Mouse (Mus musculus) urinary bladder, postnatal 14 days (tissue): ENCODE results near the gene Cltc.
A peak's percentile ranks its signal among the peaks of the same experiment; 100 is the strongest.
"Not testable (repeated sequence)": the region's sequence is repeated elsewhere in the genome, so short reads cannot be mapped to it uniquely, and the experiment has no call there.

Source experiments
- DNase-seq: peaks from one replicate; pipeline ENCODE4 v3.0.0; 2021; ENCODE audit warnings: low spot score

Gene Cltc

DNA sequence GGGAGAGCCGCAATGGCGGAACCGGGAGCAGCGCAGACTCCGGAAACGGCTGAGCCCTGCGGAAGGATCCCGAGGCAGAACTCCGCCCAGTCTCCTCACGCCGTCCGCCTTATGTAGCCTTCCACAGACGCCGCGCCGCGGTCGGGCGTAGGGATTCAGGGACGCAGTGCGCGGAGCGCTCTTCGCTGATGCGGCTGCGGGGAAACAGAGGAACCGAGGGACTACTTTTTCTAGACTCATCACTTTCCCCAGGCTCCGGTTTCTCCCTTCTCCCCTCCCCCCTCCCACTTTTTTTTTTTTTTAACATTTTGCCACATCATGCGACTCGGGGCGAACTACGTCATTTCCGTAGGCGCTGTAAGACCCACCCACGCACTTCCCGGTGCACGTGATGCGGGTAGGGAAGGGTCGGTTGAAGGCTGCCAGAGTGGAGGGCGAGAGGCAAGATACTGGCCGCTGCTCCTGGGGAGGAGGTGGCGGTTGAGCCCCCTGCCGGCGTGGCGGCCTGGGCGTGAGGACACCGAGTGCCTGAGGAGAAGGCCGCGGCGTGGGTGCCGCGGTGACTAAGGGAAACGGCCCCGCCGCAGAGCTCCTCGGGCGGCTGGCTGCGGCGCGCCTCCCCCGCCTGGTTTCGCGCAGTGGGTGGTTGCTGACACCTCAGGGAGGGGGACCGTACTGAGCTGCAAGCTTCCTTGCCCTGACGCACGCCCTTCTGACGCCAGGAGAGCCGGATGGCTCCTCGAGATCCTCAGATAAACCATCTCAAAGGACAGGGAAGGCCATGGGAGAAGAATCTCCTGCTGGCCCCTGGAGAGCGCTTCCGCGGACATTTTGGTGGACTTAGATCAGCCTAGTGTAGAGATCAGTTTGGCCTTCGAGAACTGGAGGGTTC lies at the start of gene Cltc:
Cltc (minus strand) TSS at position 86 of the 892 bp plus-strand sequence.
- peak; percentile 96 for DNase-seq

DNA sequence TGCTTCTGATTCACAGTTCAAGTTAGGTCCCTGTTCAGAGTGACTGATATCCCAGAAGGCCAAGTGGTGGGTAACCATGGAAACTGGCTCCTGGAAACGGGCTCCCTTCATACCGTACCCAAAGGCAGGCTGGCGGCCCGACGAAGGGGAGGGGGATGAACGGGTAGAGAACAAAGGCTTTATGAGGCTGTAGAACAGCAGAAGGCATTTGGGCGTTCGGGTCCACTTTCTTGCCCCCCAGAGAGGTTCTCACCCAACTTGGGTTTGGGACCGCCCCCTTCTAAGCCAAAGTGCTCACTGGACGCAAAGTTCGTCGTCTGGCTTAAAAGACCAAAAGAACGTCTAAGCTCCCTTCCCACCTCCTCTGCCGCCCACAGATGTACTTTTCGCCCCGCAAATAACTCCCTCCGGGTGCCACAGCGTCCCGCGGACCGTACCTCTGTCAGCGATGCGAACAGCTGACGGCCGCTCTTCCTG lies 49.7 kb upstream of the Cltc start:
- peak; percentile 34 for DNase-seq

DNA sequence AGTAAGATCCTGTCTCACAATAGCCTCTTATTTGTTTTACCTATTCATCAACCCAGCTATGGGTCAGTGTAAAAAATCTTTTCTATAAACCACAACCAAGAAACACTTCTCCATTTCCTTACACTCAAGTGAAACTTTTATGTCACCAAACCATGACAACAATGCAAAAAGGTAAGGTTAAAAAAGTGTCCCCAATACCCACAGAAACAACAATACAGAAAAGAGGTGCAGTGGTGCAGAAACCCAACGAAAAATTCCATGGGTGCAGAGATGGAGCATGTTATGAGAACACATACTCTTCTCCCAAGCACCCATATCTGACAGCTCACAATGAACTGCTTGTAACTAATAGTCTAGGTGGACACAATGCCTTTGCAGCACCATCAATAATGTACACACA lies 36.8 kb upstream of the Cltc start:
- DNase-seq: no peak

DNA sequence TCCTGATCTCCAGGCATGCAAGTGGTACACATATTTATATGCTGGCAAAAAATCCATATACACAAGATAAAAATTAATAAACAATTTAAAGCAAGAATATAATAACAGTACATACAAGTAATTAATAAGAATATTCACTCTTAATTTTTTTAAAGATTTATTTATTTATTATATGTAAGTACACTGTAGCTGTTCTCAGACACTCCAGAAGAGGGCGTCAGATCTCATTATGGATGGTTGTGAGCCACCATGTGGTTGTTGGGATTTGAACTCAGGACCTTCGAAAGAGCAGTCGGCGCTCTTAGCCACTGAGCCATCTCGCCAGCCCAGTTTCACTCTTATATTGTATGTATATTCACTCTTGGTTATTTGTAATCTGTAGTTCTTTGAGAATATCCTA lies 30.1 kb upstream of the Cltc start:
- DNase-seq: not testable (repeated sequence)

DNA sequence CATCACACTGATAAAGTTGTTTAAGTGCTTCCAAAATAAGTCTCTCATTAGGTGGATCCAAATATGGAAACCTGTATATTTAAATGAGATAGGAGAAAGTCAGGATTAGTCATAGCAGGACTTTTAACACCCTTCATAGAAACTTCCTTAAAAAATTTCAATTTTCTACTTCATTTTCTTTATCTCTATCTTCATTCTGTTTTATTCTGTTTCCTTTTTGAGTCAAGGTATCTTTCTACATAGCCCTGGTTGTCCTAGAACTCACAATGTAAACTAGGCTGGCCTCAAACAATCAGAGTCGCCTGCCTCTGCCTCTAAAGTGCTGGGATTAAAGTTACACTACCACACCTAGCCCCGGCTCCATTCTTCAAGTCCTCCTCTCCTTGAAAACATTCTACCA lies 28.4 kb upstream of the Cltc start:
- no peak for DNase-seq

DNA sequence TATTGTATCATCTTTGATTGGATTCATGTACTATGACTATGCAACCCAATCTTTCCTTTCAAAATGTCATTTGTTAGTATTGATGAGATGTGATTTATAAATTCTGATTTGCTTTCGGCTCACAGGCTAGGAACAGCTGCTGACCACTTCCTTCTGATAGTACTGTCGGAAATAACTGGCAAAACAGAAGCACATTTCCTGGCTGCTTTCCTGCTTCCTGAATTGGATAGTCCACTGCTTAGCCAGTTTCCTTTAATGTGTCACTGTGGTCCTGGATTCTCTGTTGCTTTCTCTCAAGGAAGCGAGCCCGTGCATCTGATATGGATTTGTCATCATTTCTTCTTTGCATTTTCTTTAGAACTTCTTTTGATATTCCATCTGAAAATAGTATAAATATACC lies 12.5 kb upstream of the Cltc start:
- no peak for DNase-seq

DNA sequence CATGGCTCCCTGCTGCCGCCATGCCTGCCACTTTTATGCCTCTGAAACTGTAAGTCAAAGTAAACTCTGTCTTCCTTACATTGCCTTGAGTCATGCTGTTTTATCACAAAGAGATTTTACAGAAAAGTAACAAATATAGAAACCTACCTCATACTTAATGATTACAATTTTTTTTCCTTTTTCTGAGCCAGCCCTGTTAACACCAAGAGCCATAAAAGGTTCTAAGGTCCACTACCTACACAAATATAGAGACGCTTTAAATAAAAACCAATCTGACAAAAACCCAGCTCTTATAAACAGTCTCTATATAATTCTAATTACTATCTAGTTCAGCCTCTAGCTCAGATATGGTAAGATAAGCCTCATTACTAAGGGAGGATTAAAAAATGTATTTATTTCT lies 7.1 kb upstream of the Cltc start:
- no peak for DNase-seq

DNA sequence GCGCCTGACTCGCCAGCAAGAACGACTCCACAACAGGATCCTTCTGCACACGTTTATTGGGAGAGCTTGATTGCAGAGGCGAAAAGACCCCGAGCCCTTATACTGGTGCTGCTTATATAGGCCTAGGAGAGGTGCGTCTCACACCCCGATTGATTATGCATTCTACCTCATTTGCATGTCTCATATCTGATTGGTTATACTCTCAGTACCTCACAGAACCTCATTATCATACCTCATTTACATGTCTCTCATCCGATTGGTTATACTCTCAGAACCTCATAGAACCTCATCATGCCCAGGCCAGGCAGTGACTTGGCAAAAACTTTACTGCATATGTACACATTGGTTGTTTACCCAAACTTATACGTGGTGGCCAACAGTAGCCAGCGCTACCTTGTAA lies 5.8 kb upstream of the Cltc start:
- DNase-seq: not testable (repeated sequence)

DNA sequence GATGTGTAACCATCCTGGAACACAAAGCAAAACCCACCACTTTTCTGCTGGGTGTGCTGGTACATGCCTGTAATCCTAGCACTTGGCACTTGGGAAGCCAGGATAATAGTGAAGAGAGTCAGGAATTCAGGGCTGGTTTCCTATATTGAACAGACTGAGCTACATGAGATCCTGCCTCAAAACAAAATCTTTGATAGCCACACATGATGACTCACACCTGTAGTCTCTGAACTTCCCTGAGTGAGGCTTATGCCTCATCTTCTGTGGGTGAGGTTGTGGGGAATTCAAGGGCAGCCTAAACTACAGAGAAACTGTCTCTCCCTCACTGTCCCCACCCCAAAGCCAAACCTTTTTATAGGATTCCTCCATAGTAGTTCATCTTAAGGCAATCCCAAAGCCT lies 3.0 kb upstream of the Cltc start:
- DNase-seq: no peak

DNA sequence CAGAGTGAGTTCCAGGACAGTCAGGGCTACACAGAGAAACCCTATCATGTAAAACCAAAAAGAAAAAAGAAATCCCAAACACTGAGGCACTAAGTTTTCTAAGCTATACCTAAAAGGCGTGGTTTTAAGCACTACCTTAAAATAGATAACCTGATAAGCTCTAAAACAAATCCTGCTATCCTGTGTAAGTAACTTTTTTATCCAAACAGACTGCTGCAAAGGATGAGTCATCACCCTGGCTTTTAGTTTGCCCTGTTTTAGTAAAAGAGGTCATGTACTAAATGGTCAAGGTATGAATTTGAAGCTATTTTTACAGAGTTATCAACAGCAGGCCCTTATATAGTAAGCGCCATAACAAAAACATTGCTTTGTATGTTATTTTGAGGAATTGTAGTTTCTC lies 2.5 kb upstream of the Cltc start:
- no peak for DNase-seq

DNA sequence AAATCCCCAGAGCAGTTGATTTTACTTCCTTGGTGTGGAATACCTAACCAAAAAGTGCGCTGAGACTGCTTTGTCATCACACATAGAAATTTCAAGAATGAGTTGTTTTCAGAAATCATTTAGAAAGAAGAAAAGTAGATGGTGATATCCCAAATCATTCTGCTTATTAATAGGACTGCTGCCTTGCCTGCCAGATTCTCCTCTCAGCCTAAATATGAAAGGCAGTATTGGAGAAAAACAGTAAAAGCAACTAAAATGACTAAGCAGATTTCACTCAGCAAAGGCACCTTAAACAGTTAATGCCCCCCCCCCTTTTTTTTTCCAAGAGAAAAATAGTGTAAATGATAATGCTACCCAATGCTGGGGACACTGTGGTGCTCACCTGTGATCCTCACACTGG lies 1.9 kb upstream of the Cltc start:
- no peak for DNase-seq

DNA sequence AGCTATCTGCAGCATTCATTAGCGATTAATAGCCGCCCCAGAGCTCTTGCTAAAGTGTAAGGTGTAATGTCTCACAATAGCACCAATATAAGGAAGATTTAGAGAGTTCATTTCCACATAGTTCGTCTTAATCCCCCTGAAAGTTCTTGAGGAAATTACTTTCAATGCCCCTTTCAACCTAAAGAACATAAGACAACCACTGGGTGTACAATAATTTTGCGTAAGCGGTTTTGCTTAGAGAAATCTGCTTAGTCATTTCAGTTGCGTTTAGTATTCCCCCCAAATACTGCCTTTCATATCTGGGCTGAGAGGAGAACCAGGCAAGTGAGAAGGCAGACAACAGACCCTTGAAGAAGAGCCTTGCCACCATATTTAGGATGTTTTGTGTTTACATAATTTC lies 1.2 kb upstream of the Cltc start:
- DNase-seq: no peak

DNA sequence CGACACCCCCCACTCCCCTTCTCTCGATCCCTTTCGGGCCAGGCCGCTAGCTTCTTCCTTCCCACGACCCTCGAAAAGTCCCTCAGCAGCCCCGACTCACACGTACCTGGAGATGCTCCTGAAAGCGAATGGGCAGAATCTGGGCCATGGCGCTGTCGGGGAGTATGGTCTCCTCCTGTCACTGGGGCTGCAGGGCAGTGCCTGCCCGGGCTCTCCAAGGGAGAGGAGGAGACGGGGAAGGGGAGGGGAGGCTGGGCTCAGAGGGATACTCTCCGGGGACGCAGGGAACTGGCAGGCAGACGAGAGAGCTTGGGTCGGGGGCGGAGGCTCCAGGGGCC lies 254 bp downstream of the Cltc start:
- DNase-seq: no peak

DNA sequence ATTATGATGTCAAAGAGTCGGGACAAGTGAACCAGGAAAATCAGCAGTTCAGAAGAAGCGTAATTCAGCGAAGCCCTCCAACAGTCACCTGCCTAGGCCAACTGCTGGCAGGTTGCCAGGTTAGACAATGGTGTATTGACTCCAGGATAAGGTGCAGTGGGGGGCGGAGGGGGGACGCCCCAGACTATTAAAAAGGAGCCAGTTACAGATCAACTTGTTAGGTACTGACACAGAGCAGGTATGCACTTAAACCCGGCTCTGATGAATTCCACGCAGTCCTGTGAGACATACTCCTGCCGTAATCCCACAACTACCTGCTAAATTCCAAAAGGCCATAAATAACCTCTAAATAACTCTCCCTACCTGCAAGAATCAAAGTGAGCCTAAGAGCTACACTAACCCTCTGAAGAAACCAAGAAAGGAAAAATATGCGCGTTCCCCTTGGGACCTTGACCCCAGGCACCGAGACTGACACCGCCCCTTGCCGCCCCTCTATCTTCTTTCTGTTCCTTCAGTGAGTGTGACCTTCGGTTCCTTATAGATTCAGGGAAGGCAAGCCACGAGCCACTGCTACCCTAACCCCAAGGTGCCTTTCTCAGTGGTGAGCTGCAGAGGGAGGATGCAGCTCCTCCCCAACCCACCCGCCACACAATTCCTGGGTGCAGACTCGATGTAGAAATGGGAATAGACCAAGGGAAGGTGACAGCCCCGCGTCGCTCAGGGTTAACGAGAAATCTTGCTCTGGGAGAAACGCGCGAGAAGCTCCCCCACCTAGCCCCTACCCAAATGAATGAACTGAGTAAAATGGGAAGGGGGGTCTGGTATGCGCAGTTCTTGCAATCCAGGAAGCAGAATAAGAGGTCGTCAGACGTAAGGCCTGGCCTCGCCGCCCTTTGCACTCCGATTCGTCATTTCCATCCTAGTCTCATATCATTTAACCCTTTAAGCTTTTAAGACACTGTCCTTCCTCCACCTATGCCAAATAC lies 916 bp downstream of the Cltc start:
- peak; percentile 55 for DNase-seq

DNA sequence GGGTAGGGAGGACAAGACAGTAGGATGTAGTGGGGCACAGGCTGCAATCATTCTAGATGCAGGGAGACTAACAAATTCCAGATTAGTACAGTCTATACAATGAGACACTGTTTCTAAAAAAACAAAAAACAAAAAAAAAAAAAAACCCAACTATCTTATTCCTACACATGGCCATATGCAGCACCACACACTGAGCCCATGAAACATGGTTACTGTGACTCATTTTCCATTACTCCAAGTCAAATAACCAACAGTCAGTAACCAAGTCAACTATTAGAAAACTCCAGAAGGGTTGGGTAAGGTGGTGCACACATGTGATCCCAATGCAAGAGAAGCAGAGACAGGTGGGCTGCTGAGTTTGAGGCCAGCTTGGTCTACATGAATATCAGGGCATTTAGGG lies 5.0 kb downstream of the Cltc start:
- DNase-seq: no peak

DNA sequence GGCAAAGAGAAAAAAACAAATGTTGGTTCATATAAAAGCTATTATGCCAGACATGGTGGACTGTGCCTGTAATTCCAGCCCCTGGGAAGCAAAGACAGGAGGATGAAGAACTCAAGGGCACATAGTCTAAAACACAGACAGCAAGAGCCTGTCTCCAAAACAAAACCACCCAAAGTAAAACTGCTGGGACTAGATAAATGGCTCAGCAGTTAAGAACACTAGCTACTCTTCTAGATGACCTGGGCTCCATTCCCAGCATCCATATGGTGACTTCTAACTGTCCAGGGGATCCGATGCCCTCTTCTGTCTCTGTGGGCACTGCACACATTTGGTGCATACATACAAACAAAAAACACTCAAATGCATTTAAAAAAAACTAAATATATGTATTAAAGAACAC lies 6.4 kb downstream of the Cltc start:
- no peak for DNase-seq

DNA sequence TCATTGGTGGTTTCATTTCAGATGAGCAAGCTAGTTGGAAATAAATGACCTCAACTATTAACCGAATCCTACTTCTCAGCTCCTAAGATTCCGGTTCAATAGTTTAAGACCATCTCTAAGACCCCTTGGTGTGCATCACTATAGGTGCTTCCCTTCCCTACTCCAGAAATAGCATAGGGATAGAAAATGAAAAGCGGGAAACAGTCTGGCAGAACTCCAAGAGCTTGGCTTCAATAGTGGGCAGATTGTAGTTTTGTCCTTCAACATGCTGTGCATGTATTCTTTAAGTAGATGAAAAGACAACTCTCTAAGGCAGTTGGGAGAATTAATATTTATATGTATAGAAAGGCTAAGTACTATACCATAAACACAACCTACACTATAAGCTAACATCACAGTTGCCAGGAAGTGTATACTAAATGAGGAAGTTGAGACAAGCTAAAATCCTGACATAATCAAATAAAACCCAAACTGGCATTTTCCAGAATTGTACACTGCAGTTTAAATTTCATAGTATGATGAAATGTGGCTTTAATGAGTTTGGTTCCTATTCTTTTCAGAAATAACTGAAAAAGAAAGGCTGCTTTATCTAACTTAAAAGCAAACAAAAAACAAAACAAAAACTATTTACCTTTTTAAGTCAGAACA lies 7.5 kb downstream of the Cltc start:
- no peak for DNase-seq

DNA sequence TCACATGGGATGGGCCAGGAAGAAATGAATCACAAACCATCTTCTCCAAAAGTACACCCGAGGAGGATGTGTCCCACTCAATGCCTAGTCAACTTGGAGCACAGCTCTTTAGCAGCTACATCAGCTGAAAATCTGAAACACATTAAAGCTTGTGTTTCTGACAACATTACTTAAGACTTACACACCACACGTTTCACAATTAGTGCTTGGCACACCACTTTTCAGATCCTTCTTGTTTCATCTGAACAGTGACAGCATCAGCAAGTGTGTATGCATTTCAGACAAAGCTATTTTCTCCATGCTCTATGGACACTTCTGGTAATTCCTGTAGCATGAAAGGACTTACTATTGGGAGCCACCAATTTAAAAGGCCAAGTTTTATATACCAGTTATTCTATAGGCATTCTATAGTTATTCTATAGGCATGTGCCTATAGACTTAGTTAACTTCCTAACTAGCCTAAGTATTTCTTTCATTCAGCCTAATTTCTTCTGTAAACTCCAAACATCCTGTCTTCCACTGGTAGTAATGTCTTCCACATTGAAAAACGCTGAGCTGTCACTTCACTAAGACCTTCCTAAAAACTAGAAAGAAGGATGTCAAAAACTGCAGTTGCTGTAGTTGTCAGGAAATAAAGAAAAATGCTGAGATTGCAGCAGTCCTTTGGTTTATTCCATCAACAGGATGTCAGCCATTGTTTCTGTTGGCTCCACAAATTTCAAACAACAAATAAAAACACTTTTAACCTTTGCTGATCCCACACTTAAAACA lies 11.5 kb downstream of the Cltc start:
- no peak for DNase-seq

DNA sequence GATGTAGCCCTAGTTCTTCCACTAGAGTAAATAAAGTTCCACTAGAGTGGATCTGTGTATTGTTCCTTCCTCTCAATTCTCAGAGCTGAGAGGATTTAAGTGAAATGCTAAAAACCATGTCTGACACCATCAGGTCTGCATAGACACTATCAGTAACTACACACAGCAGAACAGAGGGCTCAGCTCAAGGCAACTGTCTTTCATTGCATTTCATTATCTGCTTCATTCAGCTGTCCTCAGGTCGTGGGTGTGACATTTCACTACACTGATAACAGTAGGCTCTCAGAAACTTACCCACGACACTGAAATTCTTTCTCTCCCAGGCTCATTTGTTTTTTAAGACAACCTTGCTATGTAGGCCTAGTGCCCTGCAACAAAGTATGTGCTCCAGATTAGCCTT lies 14.8 kb downstream of the Cltc start:
- no peak for DNase-seq

DNA sequence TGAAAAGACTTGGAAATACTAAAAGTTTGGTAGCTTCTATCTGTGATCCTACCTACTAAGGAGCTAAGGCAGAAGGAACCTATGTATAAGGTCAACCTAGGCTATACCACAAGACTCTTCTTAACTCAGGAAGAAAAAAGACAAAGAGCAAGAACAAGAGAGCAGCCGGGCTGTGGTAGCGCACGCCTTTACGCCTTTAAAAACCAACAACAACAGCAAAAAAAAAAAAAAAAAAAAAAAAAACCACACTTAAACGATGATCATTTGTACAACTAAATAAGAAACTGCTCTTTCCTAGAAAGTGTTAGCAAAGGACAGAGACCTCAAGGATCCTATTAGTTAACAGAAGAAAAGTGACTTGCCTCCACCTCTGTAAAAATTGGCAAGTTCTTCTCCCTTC lies 15.9 kb downstream of the Cltc start:
- no peak for DNase-seq

DNA sequence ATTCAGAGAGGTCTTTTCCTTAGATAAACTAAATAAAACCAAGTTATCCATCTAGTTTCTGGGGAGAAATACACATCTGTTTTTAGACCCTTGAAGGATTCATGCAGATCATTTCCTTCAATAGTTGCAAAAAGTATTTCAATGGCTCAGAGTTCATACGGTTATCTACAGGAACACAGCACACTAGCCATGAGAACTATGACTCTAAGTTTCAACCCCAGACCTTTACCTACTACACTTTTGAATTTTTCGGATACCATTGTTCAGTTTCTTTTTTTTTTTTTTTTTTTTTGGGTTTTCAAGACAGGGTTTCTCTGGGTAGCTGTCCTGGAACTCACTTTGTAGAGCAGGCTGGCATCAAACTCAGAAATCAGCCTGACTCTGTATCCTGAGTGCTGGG lies 17.9 kb downstream of the Cltc start:
- no peak for DNase-seq

DNA sequence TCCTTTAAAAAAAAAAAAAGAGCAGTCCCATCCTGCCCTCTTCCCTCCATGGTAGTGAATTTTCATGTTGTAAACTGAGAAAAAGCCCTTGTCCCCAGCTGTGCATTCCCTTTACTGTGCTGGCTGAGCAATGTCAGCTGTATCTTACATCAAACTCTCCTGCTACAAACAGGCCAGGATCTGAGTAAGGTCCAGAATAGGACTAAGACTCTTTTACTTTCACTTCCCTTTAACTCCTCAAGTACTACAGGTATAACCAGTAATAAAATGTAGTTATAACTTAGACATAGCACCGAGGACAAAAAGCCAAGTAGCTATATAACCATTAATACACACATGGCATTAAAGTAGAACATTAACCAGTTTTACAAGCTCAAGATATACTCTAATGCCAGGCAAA lies 18.4 kb downstream of the Cltc start:
- no peak for DNase-seq
